Mouse (Mus musculus) heart, postnatal 14 days (tissue): ENCODE results near the gene Cend1. TPM values are rescaled to one million over a fixed set of nuclear protein-coding genes. Genes with fewer than 3 reads are reported as not detected.

Source experiments
- DNase-seq, 2 experiments: peaks; one replicate each; pipeline ENCODE4 v3.0.0; 2021 to 2022
- intact Hi-C: fragments of 180-260 bp; cut with DNase I; formaldehyde crosslinking; loops from one replicate; pipeline ENCODE4 v1.15.1; 2025
- total RNA-seq, 2 experiments: library from RNA; stranded (reverse); gene quantifications; 2 replicates each; pipeline ENCODE4 v1.2.3; 2021

Gene Cend1
- total RNA-seq, 2 experiments from 2014 or later, result 1.5 to 1.7 TPM

DNA sequence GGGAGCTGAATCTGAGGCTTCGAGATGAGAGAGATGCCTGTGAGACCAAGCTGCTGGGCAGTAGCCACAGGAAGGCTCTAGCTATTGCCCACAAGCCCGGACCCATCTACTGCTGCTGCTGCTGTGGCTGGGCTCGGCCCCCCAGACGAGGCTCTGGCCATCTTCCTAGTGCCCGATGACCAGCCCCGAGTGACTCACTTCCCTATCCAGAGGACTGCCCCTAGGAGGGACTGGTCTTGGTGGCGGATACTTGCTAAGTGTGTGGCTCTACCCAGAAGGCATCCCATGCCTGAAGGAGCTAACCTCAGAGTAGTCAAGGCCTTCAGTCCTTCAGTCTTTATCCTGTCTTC is 36.7 kb upstream of the Cend1 start:
- peak; percentile 44 to 57 for DNase-seq
- intact Hi-C loops, result no loop called here

GRCm38 (mm10) chr7:141465388-141466044 is 36.2 kb upstream of the Cend1 start:
- intact Hi-C loops, result no loop called here
- DNase-seq, result peak; percentile 25 to 60

DNA sequence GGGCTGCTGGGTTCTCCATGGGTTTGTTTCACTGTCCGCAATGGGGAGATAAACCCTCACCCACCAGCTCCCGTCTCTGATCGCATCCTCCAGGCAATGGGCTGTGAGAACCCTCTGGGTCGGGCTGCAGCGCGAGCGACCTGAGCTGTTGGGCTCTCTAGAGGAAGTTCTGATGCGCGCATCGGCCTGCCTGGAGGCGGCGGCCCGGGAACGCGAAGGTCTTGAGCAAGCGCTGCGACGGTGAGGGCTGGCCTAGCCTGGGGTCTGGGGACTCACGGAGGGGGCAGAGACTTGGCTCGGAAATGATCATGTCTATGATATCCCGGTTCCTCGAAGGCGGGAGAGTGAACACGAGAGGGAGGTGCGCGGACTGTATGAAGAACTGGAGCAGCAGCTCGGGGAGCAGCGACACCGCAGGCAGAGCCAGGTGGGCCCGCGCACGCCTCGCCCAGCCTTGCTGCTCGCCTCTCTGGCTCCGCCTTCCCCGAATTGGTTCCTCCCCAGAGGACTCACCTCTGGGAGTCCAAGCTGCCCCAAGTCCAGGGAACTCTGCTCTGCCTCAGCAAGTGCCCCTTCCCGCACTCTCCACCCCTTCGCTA is 35.4 kb upstream of the Cend1 start:
- peak; percentile 43 to 51 for DNase-seq
- intact Hi-C loops, result no loop called here

GRCm38 (mm10) chr7:141463824-141464602 is 34.7 kb upstream of the Cend1 start:
- DNase-seq, result peak; percentile 70 to 73
- intact Hi-C loops, result no loop called here

- intact Hi-C loops, result no loop called here
- DNase-seq, result peak in 1 of 2 experiments; percentile 65
These were observed 33.1 kb upstream of the Cend1 start for GRCm38 (mm10) chr7:141462333-141462821.

- intact Hi-C loops, result no loop called here
- DNase-seq, result peak in 1 of 2 experiments; percentile 56
These were observed 32.4 kb upstream of the Cend1 start for GRCm38 (mm10) chr7:141461521-141462332.

- peak in 1 of 2 experiments; percentile 40 for DNase-seq
- intact Hi-C loops, result no loop called here
These were observed 31.3 kb upstream of the Cend1 start, which contains the start of gene Cracr2b for GRCm38 (mm10) chr7:141460391-141461113. TSS of gene Cracr2b (plus strand) at chr7:141461094.

DNA sequence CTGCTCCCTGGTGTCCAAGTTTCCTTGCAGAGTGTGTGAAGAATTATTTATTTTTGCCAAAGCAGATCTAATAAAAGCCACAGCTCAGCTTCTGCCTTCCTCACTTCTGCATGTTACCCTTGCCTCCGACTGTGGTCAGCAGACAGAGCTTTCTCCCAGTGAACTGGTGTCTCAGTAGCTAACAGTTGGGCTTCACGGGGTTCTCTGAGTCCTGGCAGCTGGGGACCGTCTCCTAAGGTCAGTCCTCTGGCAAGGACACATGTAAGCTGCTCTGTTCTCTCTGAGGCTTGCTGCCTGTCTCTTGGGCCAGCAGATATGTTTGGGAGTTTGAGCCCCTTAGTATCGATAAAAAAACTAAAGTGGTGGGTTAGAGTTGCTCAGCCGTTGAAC is 30.7 kb upstream of the Cend1 start:
- peak in 1 of 2 experiments; percentile 46 for DNase-seq

DNA sequence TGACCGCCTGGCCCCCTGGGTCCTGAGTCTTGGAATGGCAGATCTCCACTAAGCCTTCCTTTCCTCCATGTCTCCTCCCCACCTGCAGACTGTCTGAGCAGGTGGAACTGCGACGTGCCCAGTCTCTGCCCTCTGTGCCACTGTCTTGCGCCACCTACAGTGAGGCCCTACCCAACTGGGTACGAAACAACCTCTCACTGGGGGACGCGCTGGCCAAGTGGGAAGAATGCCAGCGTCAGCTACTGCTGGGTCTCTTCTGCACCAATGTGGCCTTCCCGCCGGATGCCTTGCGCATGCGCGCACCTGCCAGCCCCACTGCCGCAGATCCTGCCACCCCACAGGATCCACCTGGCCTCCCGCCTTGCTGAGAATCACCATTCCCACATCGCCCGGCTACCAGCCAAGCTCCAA is 30.0 kb upstream of the Cend1 start:
- intact Hi-C loops, result loop anchor here (5.0 kb wide), 1 partner anchor 47 kb away; the partner anchor contains the start of gene Gatd1
- DNase-seq, result no peak

More for the DNA sequence above, 30.7 kb upstream of the Cend1 start:
- intact Hi-C loops, result no loop called here

DNA sequence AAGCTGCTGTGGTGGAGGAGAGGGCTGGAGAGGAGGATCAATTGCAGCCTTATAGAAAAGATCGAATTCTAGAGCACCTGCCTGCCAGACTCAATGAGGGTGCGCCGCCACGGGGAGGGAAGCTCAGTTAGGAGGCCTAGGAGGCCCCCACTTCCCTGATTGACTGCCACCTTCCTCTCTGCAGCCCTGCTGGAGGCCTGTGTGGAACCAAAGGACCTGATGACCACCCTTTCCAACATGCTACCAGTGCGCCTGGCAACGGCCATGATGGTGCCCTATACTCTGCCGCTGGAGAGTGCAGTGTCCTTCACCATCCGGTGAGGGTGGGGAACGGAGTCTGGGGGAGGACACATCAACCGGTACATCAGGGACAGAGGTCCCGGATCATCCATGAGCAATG is 29.4 kb upstream of the Cend1 start:
- intact Hi-C loops, result loop anchor here (5.0 kb wide), 1 partner anchor 46 kb away; the partner anchor contains the start of gene Gatd1
- no peak for DNase-seq

DNA sequence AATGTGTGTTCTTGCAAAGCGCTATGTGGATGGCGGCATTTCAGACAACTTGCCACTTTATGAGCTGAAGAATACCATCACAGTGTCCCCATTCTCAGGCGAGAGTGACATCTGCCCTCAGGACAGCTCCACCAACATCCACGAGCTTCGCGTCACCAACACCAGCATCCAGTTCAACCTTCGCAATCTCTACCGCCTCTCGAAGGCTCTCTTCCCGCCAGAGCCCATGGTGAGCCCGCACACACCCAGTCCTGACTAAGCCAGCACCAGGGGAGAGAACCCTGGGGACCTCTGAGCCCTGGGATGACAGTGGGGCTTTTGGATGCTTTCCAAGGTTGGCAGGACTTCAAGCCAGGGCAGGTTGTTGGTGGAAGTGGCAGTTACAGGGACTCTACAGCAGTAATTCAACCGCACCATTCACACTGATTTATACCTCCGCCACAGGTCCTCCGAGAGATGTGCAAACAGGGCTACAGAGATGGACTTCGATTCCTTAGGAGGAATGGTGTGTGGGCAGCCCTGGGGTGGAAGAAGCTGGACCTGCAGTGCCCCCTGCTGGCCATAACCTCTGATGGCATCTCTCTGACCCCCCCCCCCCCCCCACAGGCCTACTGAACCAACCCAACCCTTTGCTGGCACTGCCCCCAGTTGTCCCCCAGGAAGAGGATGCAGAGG is 28.8 kb upstream of the Cend1 start:
- intact Hi-C loops, result loop anchor here (5.0 kb wide), 1 partner anchor 46 kb away; the partner anchor contains the start of gene Gatd1
- peak; percentile 70 to 72 for DNase-seq

GRCm38 (mm10) chr7:141457236-141457635 is 27.9 kb upstream of the Cend1 start:
- no peak for DNase-seq
- intact Hi-C loops, result loop anchor here (5.0 kb wide), 1 partner anchor 45 kb away; the partner anchor contains the start of gene Gatd1

GRCm38 (mm10) chr7:141456739-141457138 is 27.4 kb upstream of the Cend1 start:
- intact Hi-C loops, result loop anchor here (5.0 kb wide), 1 partner anchor 44 kb away; the partner anchor contains the start of gene Gatd1
- DNase-seq, result peak; percentile 43 to 57

DNA sequence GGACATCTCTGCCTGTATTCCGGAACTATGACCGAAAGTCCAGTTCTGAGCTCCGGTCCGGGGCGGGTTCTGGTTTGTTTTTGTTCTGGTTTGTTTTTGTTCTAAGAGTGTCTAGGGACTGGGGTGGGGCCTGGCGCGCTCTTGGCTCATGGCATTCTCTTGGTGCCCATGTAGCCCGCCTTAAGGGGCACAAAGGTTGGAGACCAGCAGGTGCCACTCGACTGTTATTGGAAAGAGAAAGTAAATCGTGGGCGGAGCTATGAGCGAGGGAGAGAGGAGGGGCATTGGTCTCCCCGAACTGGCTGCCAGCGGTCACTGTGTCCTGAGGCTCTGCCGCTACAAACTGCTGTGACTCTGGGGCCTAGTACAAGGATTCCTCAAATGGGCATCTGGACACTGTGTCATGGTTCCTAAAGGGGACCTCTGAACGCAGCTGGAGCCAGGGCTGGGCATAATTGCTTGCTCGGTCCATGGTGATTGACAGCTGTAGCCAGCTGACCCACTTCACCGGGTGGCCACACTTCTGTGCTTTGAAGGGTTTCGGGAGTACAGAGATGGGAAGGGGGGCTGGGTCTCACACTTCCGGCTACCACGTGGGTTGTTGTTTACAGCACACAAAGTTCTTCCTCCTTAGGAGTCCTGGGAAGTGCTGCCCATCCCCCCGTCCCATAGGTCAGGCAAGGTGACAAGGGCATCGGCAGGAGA is 26.5 kb upstream of the Cend1 start:
- intact Hi-C loops, result loop anchor here (5.0 kb wide), 1 partner anchor 43 kb away; the partner anchor contains the start of gene Gatd1
- DNase-seq, result peak; percentile 79 to 82

DNA sequence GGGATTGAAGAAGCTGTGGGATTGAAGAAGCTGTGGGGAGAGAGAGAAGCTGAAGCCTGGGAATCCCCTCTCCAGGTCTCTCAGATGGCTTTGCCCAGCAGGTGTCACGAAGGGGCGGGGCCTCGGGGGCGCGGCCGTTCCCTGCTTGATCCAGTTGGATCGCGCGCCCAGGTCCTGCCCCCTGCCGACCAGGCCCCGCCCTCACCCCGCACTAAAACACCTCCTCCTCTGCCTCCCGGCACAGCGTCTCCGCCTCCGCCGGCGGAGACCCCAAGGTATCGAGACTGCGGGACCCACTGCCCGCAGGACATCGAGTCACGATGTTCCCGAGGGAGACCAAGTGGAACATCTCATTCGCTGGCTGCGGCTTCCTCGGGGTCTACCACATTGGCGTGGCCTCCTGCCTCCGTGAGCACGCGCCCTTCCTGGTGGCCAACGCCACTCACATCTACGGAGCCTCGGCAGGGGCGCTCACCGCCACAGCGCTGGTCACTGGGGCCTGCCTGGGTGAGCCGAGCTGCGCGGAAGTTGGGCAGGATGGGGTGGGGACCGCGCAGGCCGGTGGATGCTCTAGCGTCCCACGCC is 25.8 kb upstream of the Cend1 start, which contains the start of gene Pnpla2:
TSS of gene Pnpla2 (plus strand) at position 232 of the 585 bp plus-strand sequence.
- DNase-seq, result peak; percentile 96 to 97
- intact Hi-C loops, result loop anchor here (5.0 kb wide), 1 partner anchor 43 kb away; the partner anchor contains the start of gene Gatd1

DNA sequence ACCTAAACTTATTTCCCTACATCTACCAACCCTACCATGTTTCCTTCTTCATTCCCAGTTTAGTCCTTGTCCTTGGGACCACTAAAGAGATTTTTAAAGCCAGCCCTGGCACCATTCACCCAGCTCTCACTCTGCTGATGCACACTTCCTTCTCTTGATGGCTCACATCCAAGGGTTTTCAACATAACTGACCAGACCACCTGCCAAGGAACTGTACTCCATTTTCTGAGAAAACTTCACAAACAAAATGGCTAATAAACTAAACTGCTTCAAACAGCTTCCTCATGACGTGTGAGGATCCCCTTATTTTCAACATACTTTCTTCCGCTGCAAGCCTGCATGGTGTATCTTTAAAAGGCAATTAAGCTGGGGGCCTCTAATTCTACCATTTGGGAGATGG is 24.3 kb upstream of the Cend1 start:
- intact Hi-C loops, result no loop called here
- no peak for DNase-seq

- no peak for DNase-seq
- intact Hi-C loops, result no loop called here
These were observed 22.6 kb upstream of the Cend1 start for GRCm38 (mm10) chr7:141451928-141452327.
